ENCODE assay signal across 8 mouse cellular contexts in genomic region chr15:25622867-25623471, GRCm38 (mm10). TPM values are rescaled to one million over a fixed set of nuclear protein-coding genes. Genes with fewer than 3 reads are reported as not detected.
A peak's percentile ranks its signal among the peaks of the same experiment; 100 is the strongest.
DNase-seq lines count a peak whose midpoint lies in the region; ATAC-seq and TF ChIP-seq lines count a peak whose summit lies in the region.

No protein-coding gene starts in this region.

- no peak for TF ChIP-seq POLR2A in kidney, adult 2 months (IDR thresholded peaks at IDR 0.05; ENCODE audit: low read depth, low read length)
- no peak for TF ChIP-seq POLR2A in small intestine, adult 2 months (IDR thresholded peaks at IDR 0.05; ENCODE audit: low read depth, low read length)

- ATAC-seq in lung, embryonic 16.5 days (ENCODE audit: low read depth): peak; percentile 4; the same call in 1 of the 2 replicates

- H3K36me3 ChIP-seq in kidney, adult 2 months (ENCODE audit: control insufficient read depth, insufficient read depth, low read length): no peaks in the 10 kb centered on the region
- H3K36me3 ChIP-seq in lung, embryonic 16.5 days (ENCODE audit: control insufficient read depth, insufficient read depth, low read length): no peaks in the 10 kb centered on the region
- H3K36me3 ChIP-seq in small intestine, adult 2 months (ENCODE audit: control insufficient read depth, insufficient read depth, low read length): no peaks in the 10 kb centered on the region

- peaks cover 9% of the 10 kb centered on the region; the same call in 1 of the 2 replicates for H3K4me1 ChIP-seq in kidney, adult 2 months (ENCODE audit: control insufficient read depth, insufficient read depth, low read length)
- peaks cover 27% of the 10 kb centered on the region for H3K4me1 ChIP-seq in lung, embryonic 16.5 days (replicated peaks; ENCODE audit: control insufficient read depth, insufficient read depth, low read length)
- peaks cover 14% of the 10 kb centered on the region; the same call in 1 of the 2 replicates for H3K4me1 ChIP-seq in small intestine, adult 2 months (ENCODE audit: control insufficient read depth, insufficient read depth, insufficient read length, low read length)

- TF ChIP-seq CTCF in kidney, adult 2 months (conservative IDR thresholded peaks at IDR 0.05; ENCODE audit: insufficient read depth, insufficient read length, low read depth, low read length): no peak
- TF ChIP-seq CTCF in small intestine, adult 2 months (IDR thresholded peaks at IDR 0.05; ENCODE audit: extremely low read depth, insufficient read length, insufficient replicate concordance, low read depth, low read length): no peak

- no peaks in the 10 kb centered on the region for H3K27me3 ChIP-seq in kidney, adult 2 months (replicated peaks; ENCODE audit: control insufficient read depth, insufficient read depth, low read length)
- H3K27me3 ChIP-seq in lung, embryonic 16.5 days (ENCODE audit: control insufficient read depth, insufficient read depth, low read depth, low read length): no peaks in the 10 kb centered on the region
- H3K27me3 ChIP-seq in small intestine, adult 2 months (ENCODE audit: control insufficient read depth, insufficient read depth, low read length): no peaks in the 10 kb centered on the region

- DNase-seq in right cerebral cortex, postnatal 4 days: peak; percentile 24
- DNase-seq in right cerebral cortex, adult 18-20 months: no peak
- peak; percentile 69 for DNase-seq in embryo, embryonic 11 days
- peak; percentile 48 to 63 for DNase-seq in heart, adult 9 months (ENCODE audit: low spot score in 2 of 2)
- DNase-seq in kidney, adult 2 months: peak; percentile 75
- peak; percentile 41 to 69 for DNase-seq in urinary bladder, postnatal 4 days (ENCODE audit: low spot score in 2 of 2)

- peak overlapping the region; percentile 80 for H3K27ac ChIP-seq in kidney, adult 2 months (ENCODE audit: insufficient read depth, low read depth, low read length)
- H3K27ac ChIP-seq in lung, embryonic 16.5 days (ENCODE audit: low read length): peak overlapping the region; percentile 97
- H3K27ac ChIP-seq in small intestine, adult 2 months (ENCODE audit: insufficient read depth, low read depth, low read length): peak overlapping the region; percentile 79

- H3K4me3 ChIP-seq in kidney, adult 2 months (ENCODE audit: insufficient read depth, low read depth, low read length): peak overlapping the region; percentile 67
- peak overlapping the region; percentile 90 for H3K4me3 ChIP-seq in lung, embryonic 16.5 days (ENCODE audit: low read length)
- peak overlapping the region; percentile 84 for H3K4me3 ChIP-seq in small intestine, adult 2 months (ENCODE audit: low read depth, low read length)

- H3K9me3 ChIP-seq in lung, embryonic 16.5 days (ENCODE audit: control insufficient read depth, low read length): no peaks in the 10 kb centered on the region

- peak overlapping the region; percentile 92 for H3K9ac ChIP-seq in lung, embryonic 16.5 days (ENCODE audit: low read length)

- under 1% methylated on average over 61 of the region's 61 CpGs for WGBS in kidney, adult 2 months
- WGBS in lung, embryonic 16.5 days: under 1% methylated on average over 49 of the region's 61 CpGs
- under 1% methylated on average over 61 of the region's 61 CpGs for WGBS in small intestine, adult 2 months

- H3K4me2 ChIP-seq in lung, embryonic 16.5 days (ENCODE audit: low read depth, low read length): peak overlapping the region; percentile 81

RNA-seq across cellular contexts. Expression of gene Myo10, which starts 0.6 kb away (rescaled TPM):
- 45.4 and 51.9 TPM in 2 replicates for polyA plus RNA-seq in kidney, adult 2 months (2012; rRNA removed)
- 29.3 and 33.2 TPM in 2 replicates for polyA plus RNA-seq in lung, embryonic 16.5 days (2015; fragmentation: Nextera tagmentation; extraction: Ambion mirVana)
- 14.1 and 20.8 TPM in 2 replicates for polyA plus RNA-seq in small intestine, adult 2 months (2012; rRNA removed)
